Mouse (Mus musculus) midbrain, embryonic 16.5 days (tissue): ENCODE data around the gene Moap1. TPM values are rescaled to one million over a fixed set of nuclear protein-coding genes. Genes with fewer than 3 reads are reported as not detected.
A peak's percentile ranks its signal among the peaks of the same experiment; 100 is the strongest.

Experiments
- ATAC-seq: fragments of 200-750 bp; cut with Nextera tagmentation; 2 replicates; pipeline ENCODE4 v1.8.0; 2017; ENCODE audit warnings: moderate TSS enrichment
- H3K27ac ChIP-seq: fragments of 300-500 bp; sonication (generic); 2 replicates; pipeline ENCODE4 v1.5.1; 2014; ENCODE audit warnings: mild to moderate bottlenecking, low read length, mixed read lengths
- H3K27me3 ChIP-seq: fragments of 300-500 bp; sonication (generic); 2 replicates; pipeline ENCODE4 v1.6.1; 2014; ENCODE audit warnings: low read depth, low read length, mixed read lengths; ENCODE audit not compliant: control insufficient read depth, insufficient read depth
- H3K36me3 ChIP-seq: fragments of 300-500 bp; sonication (generic); 2 replicates; pipeline ENCODE4 v1.6.1; 2014; ENCODE audit warnings: mild to moderate bottlenecking, low read length, moderate library complexity, mixed read lengths; ENCODE audit not compliant: control insufficient read depth, insufficient read depth
- H3K4me1 ChIP-seq: fragments of 300-500 bp; sonication (generic); 2 replicates; pipeline ENCODE4 v1.6.1; 2014; ENCODE audit warnings: mild to moderate bottlenecking, low read length, mixed read lengths; ENCODE audit not compliant: control insufficient read depth, insufficient read depth
- H3K4me2 ChIP-seq: fragments of 300-500 bp; sonication (generic); 2 replicates; pipeline ENCODE4 v1.6.1; 2014; ENCODE audit warnings: mild to moderate bottlenecking, low read length, mixed read lengths
- H3K4me3 ChIP-seq: fragments of 300-500 bp; sonication (generic); 2 replicates; pipeline ENCODE4 v1.5.1; 2014; ENCODE audit warnings: low read depth, mild to moderate bottlenecking, low read length, moderate library complexity, mixed read lengths
- H3K9ac ChIP-seq: fragments of 300-500 bp; sonication (generic); 2 replicates; pipeline ENCODE4 v1.6.1; 2014; ENCODE audit warnings: low read depth, low read length, mixed read lengths
- H3K9me3 ChIP-seq: fragments of 300-500 bp; sonication (generic); replicated peaks from 2 replicates; pipeline ENCODE4 v1.6.1; 2014; ENCODE audit warnings: mild to moderate bottlenecking, low read length, mixed read lengths; ENCODE audit not compliant: control insufficient read depth, poor library complexity, severe bottlenecking
- WGBS: fragments of 180-500 bp; shearing (Covaris S2); extraction: QIAGEN DNeasy Blood & Tissue Kit; methylation state at CpG from one replicate; pipeline ENCODE4 v1.1.7; 2014; 5-methylcytosine and 5-hydroxymethylcytosine counted together
- polyA plus RNA-seq: library from polyadenylated mRNA; unstranded; fragments of >200 nt; fragmentation: Nextera tagmentation; extraction: Ambion mirVana; gene quantifications from 2 replicates; pipeline ENCODE4 v1.2.1, GENCODE M21; 2015

Moap1 gene
- polyA plus RNA-seq, 1 experiment from 2014 or later, result 78.4 TPM

GRCm38 (mm10) chr12:102698089-102698684, 45.3 kb downstream of the Moap1 start:
- Histone ChIP-seq H3K9me3 (no peaks in the 10 kb centered on the region), H3K27ac (no peak overlapping the region), H3K9ac (no peak overlapping the region), H3K4me1 (peaks cover 32% of the 10 kb centered on the region), H3K4me3 (no peak overlapping the region), H3K4me2 (no peak overlapping the region), H3K36me3 (no peaks in the 10 kb centered on the region), H3K27me3 (no peaks in the 10 kb centered on the region)
- WGBS, result 0% methylated on average over 1 of the region's 1 CpGs
- ATAC-seq, result peak; percentile 14; the same call in 1 of the 2 replicates

GRCm38 (mm10) chr12:102697381-102697780, 46.1 kb downstream of the Moap1 start:
- ATAC-seq, result no peak
- WGBS, result 74% methylated on average over 7 of the region's 7 CpGs
- Histone ChIP-seq H3K27me3 (no peaks in the 10 kb centered on the region), H3K36me3 (no peaks in the 10 kb centered on the region), H3K4me2 (no peak overlapping the region), H3K27ac (no peak overlapping the region), H3K9me3 (no peaks in the 10 kb centered on the region), H3K4me3 (no peak overlapping the region), H3K9ac (no peak overlapping the region), H3K4me1 (peaks cover 27% of the 10 kb centered on the region)

GRCm38 (mm10) chr12:102696635-102697354, 46.7 kb downstream of the Moap1 start:
- Histone ChIP-seq H3K4me2 (no peak overlapping the region), H3K27ac (no peak overlapping the region), H3K9me3 (no peaks in the 10 kb centered on the region), H3K27me3 (no peaks in the 10 kb centered on the region), H3K4me1 (peaks cover 21% of the 10 kb centered on the region), H3K9ac (no peak overlapping the region), H3K4me3 (no peak overlapping the region), H3K36me3 (no peaks in the 10 kb centered on the region)
- WGBS, result 91% methylated on average over 14 of the region's 14 CpGs
- no peak for ATAC-seq

- Histone ChIP-seq H3K27me3 (no peaks in the 10 kb centered on the region), H3K36me3 (no peaks in the 10 kb centered on the region), H3K4me2 (no peak overlapping the region), H3K9ac (no peak overlapping the region), H3K4me3 (no peak overlapping the region), H3K9me3 (no peaks in the 10 kb centered on the region), H3K4me1 (peaks cover 19% of the 10 kb centered on the region), H3K27ac (no peak overlapping the region)
- WGBS, result 68% methylated on average over 18 of the region's 18 CpGs
- no peak for ATAC-seq
These were observed 47.9 kb downstream of the Moap1 start for GRCm38 (mm10) chr12:102695369-102696239.

Other genes with a start within 250 kb of the Moap1 start
- gene Chga, start 188.7 kb downstream of the Moap1 start, polyA plus RNA-seq, result 165 and 194 TPM in 2 replicates
- gene Itpk1, start 38.7 kb downstream of the Moap1 start, polyA plus RNA-seq, result 35.8 and 39.3 TPM in 2 replicates
- gene Tmem251, start 101 bp upstream of the Moap1 start, polyA plus RNA-seq, result 10.8 and 11.3 TPM in 2 replicates
- not detected in 2 replicates for gene Gm28051, start 14.1 kb upstream of the Moap1 start, polyA plus RNA-seq
- gene Gon7, start 14.1 kb upstream of the Moap1 start, polyA plus RNA-seq, result 48.6 and 53.2 TPM in 2 replicates
- 33.8 and 34.7 TPM in 2 replicates for gene Ubr7, start 14.3 kb upstream of the Moap1 start, polyA plus RNA-seq
- gene Gm20604, start 15.0 kb upstream of the Moap1 start, polyA plus RNA-seq, result 50.5 and 50.9 TPM in 2 replicates
- 11.2 and 14.9 TPM in 2 replicates for gene Btbd7, start 134.8 kb upstream of the Moap1 start, polyA plus RNA-seq
- not detected in 2 replicates for gene Cox8c, start 155.7 kb upstream of the Moap1 start, polyA plus RNA-seq
- 7.4 and 7.8 TPM in 2 replicates for gene Unc79, start 205.2 kb upstream of the Moap1 start, polyA plus RNA-seq